Mouse (Mus musculus) C2C12 (cell line): ENCODE results near the gene Hlcs.

Experiments used
- CEBPB ChIP-seq: IDR thresholded peaks from one replicate; pipeline ENCODE4 v1.6.1; 2011; ENCODE audit warnings: low read depth, mild to moderate bottlenecking, control low read depth, moderate library complexity
- CTCF ChIP-seq: IDR thresholded peaks from one replicate; pipeline ENCODE4 v1.5.1; 2011; ENCODE audit not compliant: control insufficient read depth, insufficient read depth, insufficient read length
- FOSL1 ChIP-seq: IDR thresholded peaks from one replicate; pipeline ENCODE4 v1.8.0; 2011; ENCODE audit warnings: mild to moderate bottlenecking, low read length; ENCODE audit not compliant: poor library complexity, insufficient read depth, severe bottlenecking
- MAX ChIP-seq: IDR thresholded peaks from one replicate; pipeline ENCODE4 v1.6.1; 2011; ENCODE audit warnings: mild to moderate bottlenecking, control low read depth
- MYOD1 ChIP-seq: IDR thresholded peaks from one replicate; pipeline ENCODE4 v1.6.1; 2011; ENCODE audit warnings: low read depth; ENCODE audit not compliant: control insufficient read depth, insufficient read length
- MYOG ChIP-seq: IDR thresholded peaks from one replicate; pipeline ENCODE4 v1.6.1; 2011; ENCODE audit not compliant: control insufficient read depth, insufficient read length; ENCODE audit errors: extremely low read depth

GRCm38 (mm10) chr16:94250640-94251349, 62.6 kb downstream of the Hlcs start:
- TF ChIP-seq CTCF (no peak), CEBPB (no peak), MAX (no peak), MYOG (no peak), MYOD1 (no peak), FOSL1 (no peak)
